Mouse (Mus musculus): ENCODE measurements around the gene Gm11168.
"Not testable (repeated sequence)": the region's sequence is repeated elsewhere in the genome, so short reads cannot be mapped to it uniquely, and the experiment has no call there.

DNA sequence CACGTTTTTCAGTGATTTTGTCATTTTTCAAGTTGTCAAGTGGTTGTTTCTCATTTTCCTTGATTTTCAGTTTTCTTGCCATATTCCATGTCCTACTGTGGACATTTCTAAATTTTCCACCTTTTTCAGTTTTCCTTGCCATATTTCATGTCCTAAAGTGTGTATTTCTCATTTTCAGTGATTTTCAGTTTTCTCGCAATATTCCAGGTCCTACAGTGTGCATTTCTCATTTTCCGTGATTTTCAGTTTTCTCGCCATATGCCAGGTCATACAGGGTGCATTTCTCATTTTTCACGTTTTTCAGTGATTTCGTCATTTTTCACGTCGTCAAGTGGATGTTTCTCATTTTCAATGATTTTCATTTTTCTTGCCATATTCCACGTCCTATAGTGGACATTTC, 15.8 kb downstream of the Gm11168 start:
- not testable (repeated sequence) for TF ChIP-seq CTCF (IDR thresholded peaks at IDR 0.05; ENCODE audit: control insufficient read depth, insufficient read depth, insufficient read length); MAX (IDR thresholded peaks at IDR 0.05); USF1 (IDR thresholded peaks at IDR 0.05; ENCODE audit: low read depth)

Measured in C2C12 (cell line).